Mouse (Mus musculus) lung, embryonic 14.5 days (tissue): ENCODE data around the gene Nup214. TPM values are rescaled to one million over a fixed set of nuclear protein-coding genes. Genes with fewer than 3 reads are reported as not detected.

Source experiments
- ATAC-seq: fragments of 200-750 bp; cut with Nextera tagmentation; 2 replicates; pipeline ENCODE4 v1.8.0; 2017; ENCODE audit warnings: mild to moderate bottlenecking, moderate TSS enrichment, moderate library complexity; ENCODE audit not compliant: insufficient read depth
- DNase-seq: peaks from one replicate; pipeline ENCODE4 v3.0.0-alpha.2; 2015
- H3K27ac ChIP-seq: fragments of 300-500 bp; sonication (generic); 2 replicates; pipeline ENCODE4 v1.5.1; 2014; ENCODE audit warnings: low read depth, mild to moderate bottlenecking, moderate library complexity
- H3K27me3 ChIP-seq: fragments of 300-500 bp; sonication (generic); 2 replicates; pipeline ENCODE4 v1.6.1; 2014; ENCODE audit warnings: low read length, control low read depth; ENCODE audit not compliant: insufficient read depth
- H3K36me3 ChIP-seq: fragments of 300-500 bp; sonication (generic); 2 replicates; pipeline ENCODE4 v1.6.1; 2014; ENCODE audit warnings: control low read depth; ENCODE audit not compliant: insufficient read depth
- H3K4me1 ChIP-seq: fragments of 300-500 bp; sonication (generic); 2 replicates; pipeline ENCODE4 v1.6.1; 2014; ENCODE audit warnings: antibody characterized with exemption, control low read depth; ENCODE audit not compliant: insufficient read depth
- H3K4me2 ChIP-seq: fragments of 300-500 bp; sonication (generic); 2 replicates; pipeline ENCODE4 v1.6.1; 2014; ENCODE audit warnings: mild to moderate bottlenecking
- H3K4me3 ChIP-seq: fragments of 300-500 bp; sonication (generic); 2 replicates; pipeline ENCODE4 v1.5.1; 2014; ENCODE audit warnings: low read depth, low read length
- H3K9ac ChIP-seq: fragments of 300-500 bp; sonication (generic); 2 replicates; pipeline ENCODE4 v1.6.1; 2014
- H3K9me3 ChIP-seq: fragments of 300-500 bp; sonication (generic); 2 replicates; pipeline ENCODE4 v1.6.1; 2016; ENCODE audit warnings: low read depth, low read length, control low read depth
- CTCF ChIP-seq: IDR thresholded peaks from 2 replicates; pipeline ENCODE4 v1.5.1; 2016; ENCODE audit warnings: antibody characterized with exemption, low read depth
- WGBS: fragments of 180-500 bp; shearing (Covaris S2); extraction: QIAGEN DNeasy Blood & Tissue Kit; methylation state at CpG from one replicate; pipeline ENCODE4 v1.1.7; 2014; 5-methylcytosine and 5-hydroxymethylcytosine counted together
- polyA plus RNA-seq: library from polyadenylated mRNA; unstranded; fragments of >200 nt; fragmentation: Nextera tagmentation; extraction: Ambion mirVana; gene quantifications from 2 replicates; pipeline ENCODE4 v1.2.1, GENCODE M21; 2014

Gene Nup214
- polyA plus RNA-seq, 1 experiment from 2014 or later, result 82.4 TPM

DNA sequence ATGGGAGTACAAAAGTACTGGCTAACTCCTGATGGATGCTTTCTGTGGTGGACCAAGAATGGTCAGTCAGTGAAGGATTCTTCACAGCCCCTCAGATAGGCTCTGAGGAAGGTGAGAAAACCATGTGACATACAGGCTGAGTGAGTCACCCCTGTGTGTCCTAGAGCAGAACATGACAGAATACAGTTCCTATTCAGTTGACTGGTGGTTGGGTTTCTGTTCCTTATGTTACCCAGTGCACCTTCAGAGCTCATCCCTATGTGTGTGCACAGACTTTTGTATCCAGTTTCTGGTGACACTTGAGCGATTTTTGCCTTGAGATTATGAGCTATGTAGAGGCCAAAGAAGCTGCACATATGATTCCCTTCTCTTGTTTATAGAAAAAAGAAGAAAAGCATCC, 13.5 kb downstream of the Nup214 start:
- Histone ChIP-seq H3K27ac (no peak overlapping the region), H3K4me1 (no peaks in the 10 kb centered on the region), H3K9me3 (no peaks in the 10 kb centered on the region), H3K4me3 (no peak overlapping the region), H3K36me3 (peaks cover 96% of the 10 kb centered on the region), H3K4me2 (no peak overlapping the region), H3K27me3 (no peaks in the 10 kb centered on the region), H3K9ac (no peak overlapping the region)
- no peak for ATAC-seq
- 84% methylated on average over 1 of the region's 1 CpGs for WGBS
- DNase-seq, result no peak
- TF ChIP-seq CTCF, result no peak

DNA sequence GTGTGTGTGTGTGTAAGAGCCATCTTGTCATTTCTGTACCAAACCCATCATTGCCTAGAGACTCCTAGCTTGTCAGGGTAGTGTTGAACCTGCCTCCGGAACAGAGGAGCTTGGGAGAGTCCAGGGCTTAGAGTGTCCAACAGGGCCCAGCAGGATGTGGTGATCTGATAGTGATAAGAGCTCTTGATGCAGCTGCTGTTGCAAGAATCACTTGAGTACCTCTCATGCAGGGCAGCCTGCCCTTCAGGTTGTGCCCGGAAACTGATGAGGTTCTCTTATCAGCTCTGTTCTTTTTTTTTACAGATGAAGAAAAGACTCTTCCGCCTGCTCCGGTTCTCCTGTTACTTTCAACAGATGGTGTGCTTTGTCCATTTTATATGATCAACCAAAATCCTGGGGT, 16.7 kb downstream of the Nup214 start:
- peaks cover 94% of the 10 kb centered on the region for H3K36me3 ChIP-seq
- WGBS, result 77% methylated on average over 4 of the region's 4 CpGs
- no peak overlapping the region for H3K27ac ChIP-seq
- H3K9ac ChIP-seq, result no peak overlapping the region
- no peak overlapping the region for H3K4me3 ChIP-seq
- DNase-seq, result no peak
- H3K4me1 ChIP-seq, result no peaks in the 10 kb centered on the region
- no peak for TF ChIP-seq CTCF
- no peaks in the 10 kb centered on the region for H3K27me3 ChIP-seq
- no peak overlapping the region for H3K4me2 ChIP-seq
- no peak for ATAC-seq
- no peaks in the 10 kb centered on the region for H3K9me3 ChIP-seq

DNA sequence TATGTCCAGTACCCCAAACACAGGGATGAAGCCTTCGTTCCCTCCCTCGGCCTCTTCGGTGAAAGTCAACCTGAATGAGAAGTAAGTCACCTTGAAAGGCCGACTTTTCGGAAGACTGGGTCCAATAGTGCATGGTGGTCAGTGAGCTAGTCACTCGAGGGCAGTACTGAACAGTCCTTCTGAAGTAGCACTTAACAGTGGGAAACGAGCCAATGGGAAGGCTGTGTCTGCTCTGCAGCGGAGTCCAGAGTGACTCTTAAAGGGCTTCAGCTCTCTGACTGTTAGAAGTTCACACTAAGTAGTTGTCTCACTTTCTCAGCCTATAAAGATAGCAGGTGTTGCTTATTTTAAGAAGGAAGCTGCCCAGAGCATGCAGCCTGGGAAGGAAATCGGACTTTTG, 20.7 kb downstream of the Nup214 start:
- no peaks in the 10 kb centered on the region for H3K27me3 ChIP-seq
- ATAC-seq (no peak), DNase-seq (no peak)
- H3K9ac ChIP-seq, result no peak overlapping the region
- H3K27ac ChIP-seq, result no peak overlapping the region
- no peaks in the 10 kb centered on the region for H3K9me3 ChIP-seq
- peaks cover 96% of the 10 kb centered on the region for H3K36me3 ChIP-seq
- no peak overlapping the region for H3K4me2 ChIP-seq
- 85% methylated on average over 9 of the region's 9 CpGs for WGBS
- TF ChIP-seq CTCF, result no peak
- no peaks in the 10 kb centered on the region for H3K4me1 ChIP-seq
- H3K4me3 ChIP-seq, result no peak overlapping the region

DNA sequence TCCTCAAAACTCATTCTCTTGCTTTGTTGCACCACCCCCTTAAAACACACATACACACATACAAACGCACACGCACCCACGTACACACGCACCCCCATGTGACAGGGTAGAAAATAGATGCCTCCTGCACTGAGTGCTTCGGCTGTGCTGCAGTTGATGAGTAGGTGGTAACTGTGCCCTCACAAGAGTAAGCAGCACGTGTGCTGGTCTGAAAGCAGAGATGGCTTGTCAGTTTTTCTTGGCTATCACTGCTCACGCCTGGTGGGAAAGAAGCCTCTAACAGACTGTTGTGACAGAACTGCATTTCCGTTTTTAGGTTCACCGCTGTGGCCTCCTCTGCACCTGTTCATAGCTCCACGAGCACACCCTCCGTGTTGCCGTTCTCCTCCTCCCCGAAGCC, 21.8 kb downstream of the Nup214 start:
- no peak for DNase-seq
- H3K4me1 ChIP-seq, result no peaks in the 10 kb centered on the region
- no peak overlapping the region for H3K9ac ChIP-seq
- H3K9me3 ChIP-seq, result no peaks in the 10 kb centered on the region
- no peak overlapping the region for H3K27ac ChIP-seq
- TF ChIP-seq CTCF, result no peak
- no peak for ATAC-seq
- no peaks in the 10 kb centered on the region for H3K27me3 ChIP-seq
- H3K36me3 ChIP-seq, result peaks cover 93% of the 10 kb centered on the region
- no peak overlapping the region for H3K4me3 ChIP-seq
- no peak overlapping the region for H3K4me2 ChIP-seq
- WGBS, result 94% methylated on average over 13 of the region's 13 CpGs

DNA sequence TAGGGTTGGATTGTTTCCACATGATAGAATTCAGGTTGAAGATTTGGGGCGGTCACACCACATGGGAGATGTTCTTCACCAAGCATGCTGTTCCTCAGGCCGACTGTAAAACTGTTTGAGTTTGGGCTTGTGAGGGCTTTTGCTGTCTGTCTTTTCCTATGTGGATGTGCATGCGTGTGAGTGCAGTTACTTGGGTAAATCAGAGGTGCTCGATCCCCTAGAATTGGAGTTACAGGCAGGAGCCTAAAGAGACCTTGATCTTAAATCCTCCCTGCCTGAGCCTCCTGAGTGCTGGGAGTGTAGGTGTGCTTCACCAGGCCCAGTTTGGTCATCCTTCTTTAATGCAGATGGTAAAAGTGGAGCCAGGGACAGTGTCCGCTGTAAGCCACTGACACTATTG, 23.3 kb downstream of the Nup214 start:
- no peak overlapping the region for H3K4me3 ChIP-seq
- DNase-seq (no peak), ATAC-seq (no peak)
- 92% methylated on average over 5 of the region's 5 CpGs for WGBS
- no peak overlapping the region for H3K27ac ChIP-seq
- H3K9me3 ChIP-seq, result no peaks in the 10 kb centered on the region
- peaks cover 84% of the 10 kb centered on the region for H3K36me3 ChIP-seq
- no peak overlapping the region for H3K4me2 ChIP-seq
- H3K27me3 ChIP-seq, result no peaks in the 10 kb centered on the region
- no peak for TF ChIP-seq CTCF
- no peaks in the 10 kb centered on the region for H3K4me1 ChIP-seq
- H3K9ac ChIP-seq, result no peak overlapping the region

DNA sequence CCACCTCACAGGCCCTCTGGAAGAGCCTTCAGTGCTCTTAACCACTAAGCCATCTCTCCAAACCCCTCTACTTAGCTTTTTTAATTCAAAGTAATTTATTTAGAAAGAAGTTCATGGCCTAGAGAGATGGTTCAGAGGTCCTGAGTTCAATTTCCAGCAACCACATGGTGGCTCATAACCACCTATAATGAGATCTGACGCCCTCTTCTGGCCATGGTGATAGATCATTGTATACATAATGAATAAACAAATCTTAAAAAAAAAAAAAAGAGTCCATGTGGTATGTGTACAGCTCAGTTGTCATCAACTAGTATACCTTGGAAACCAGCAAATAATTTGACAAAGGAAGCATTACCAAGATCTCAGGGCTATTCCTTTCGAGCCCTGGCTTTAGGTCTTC, 24.2 kb downstream of the Nup214 start:
- no peak for TF ChIP-seq CTCF
- ATAC-seq, result no peak
- WGBS, result 60% methylated on average over 2 of the region's 2 CpGs

DNA sequence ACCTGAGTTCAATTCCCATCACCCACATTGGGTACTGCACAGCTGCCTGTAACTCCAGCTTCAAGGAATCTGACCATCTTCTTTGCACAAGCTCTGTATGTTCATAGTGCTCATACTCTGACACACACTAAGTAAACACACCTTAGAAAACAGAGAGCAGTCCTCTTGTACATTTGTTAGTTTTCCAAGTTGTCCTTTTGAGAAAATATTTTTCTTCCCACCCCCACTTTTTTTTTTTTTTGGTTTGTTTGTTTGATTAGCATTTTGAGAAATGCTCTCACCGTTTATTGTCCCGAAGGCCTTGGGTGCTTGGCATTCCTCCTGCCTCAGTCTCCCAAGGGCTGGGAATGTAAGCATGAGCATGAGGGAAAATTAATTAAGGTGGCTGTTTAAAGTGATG, 34.1 kb downstream of the Nup214 start:
- no peak for DNase-seq
- 80% methylated on average over 2 of the region's 2 CpGs for WGBS
- no peak overlapping the region for H3K4me3 ChIP-seq
- no peaks in the 10 kb centered on the region for H3K9me3 ChIP-seq
- H3K27ac ChIP-seq, result no peak overlapping the region
- H3K27me3 ChIP-seq, result no peaks in the 10 kb centered on the region
- H3K4me1 ChIP-seq, result no peaks in the 10 kb centered on the region
- H3K4me2 ChIP-seq, result no peak overlapping the region
- H3K9ac ChIP-seq, result no peak overlapping the region
- ATAC-seq, result no peak
- peaks cover 89% of the 10 kb centered on the region for H3K36me3 ChIP-seq
- TF ChIP-seq CTCF, result no peak

More for the DNA sequence above, 24.2 kb downstream of the Nup214 start:
- no peak overlapping the region for H3K4me2 ChIP-seq
- no peak for DNase-seq
- H3K9ac ChIP-seq, result no peak overlapping the region
- H3K27ac ChIP-seq, result no peak overlapping the region
- no peaks in the 10 kb centered on the region for H3K4me1 ChIP-seq
- H3K4me3 ChIP-seq, result no peak overlapping the region
- no peaks in the 10 kb centered on the region for H3K9me3 ChIP-seq
- no peaks in the 10 kb centered on the region for H3K27me3 ChIP-seq
- peaks cover 84% of the 10 kb centered on the region for H3K36me3 ChIP-seq

DNA sequence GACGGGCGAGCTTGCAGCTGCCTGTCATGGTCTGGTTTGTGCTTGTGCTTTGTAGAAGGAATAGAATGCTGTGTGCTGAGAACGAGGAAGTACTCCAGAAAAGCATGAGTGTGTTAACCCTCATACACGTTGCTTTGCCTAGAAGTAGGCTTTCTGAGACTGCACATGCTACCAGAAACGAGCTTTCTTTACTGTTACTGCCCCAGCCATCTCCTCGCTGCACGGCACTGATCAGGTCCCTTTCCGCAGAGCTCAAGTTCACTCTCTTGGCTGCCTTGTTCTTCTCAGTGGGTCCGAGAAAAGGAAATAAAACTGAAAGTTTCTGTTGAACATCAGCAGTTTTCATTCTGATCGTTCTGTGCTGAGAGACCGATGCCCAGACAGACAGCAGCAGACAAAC, 34.5 kb downstream of the Nup214 start:
- ATAC-seq (no peak), DNase-seq (peak; percentile 4)
- Histone ChIP-seq H3K4me1 (no peaks in the 10 kb centered on the region), H3K27me3 (no peaks in the 10 kb centered on the region), H3K4me2 (no peak overlapping the region), H3K27ac (no peak overlapping the region), H3K4me3 (no peak overlapping the region), H3K9me3 (no peaks in the 10 kb centered on the region), H3K9ac (no peak overlapping the region), H3K36me3 (peaks cover 89% of the 10 kb centered on the region)
- no peak for TF ChIP-seq CTCF
- 85% methylated on average over 11 of the region's 11 CpGs for WGBS
